ENCODE assay signal across 15 mouse cellular contexts in the genomic region with DNA sequence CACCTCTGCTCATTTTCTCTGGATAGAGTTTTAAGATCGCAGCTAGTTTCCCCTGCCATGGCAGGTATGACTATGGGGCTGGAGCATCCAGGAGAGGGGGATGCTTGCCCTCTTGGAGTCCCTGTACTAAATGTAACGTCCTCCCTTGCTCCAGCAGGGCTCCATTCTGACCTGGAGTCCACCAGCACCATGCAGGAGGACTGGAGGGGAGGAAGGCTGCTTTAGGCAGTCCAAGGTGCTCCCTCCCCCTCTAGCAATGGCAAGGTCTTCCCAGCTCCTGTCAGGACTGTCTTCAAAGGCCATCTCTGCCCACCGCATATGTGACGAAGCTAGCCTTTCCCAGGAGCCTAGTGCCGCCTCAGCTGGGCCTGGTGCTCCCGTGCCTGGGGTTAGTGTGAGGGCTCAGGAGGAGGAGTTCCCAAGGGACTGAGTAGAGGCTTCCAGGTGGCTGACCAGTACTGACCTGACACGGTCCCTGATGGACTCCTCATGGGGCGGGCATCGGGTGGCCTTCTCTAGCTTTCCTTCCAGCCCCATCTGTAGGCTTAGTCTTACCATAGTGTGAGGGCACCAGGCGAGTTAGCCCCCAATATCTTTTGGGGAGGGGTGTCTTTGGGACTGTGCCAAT. TPM values are rescaled to one million over a fixed set of nuclear protein-coding genes. Genes with fewer than 3 reads are reported as not detected.
A peak's percentile ranks its signal among the peaks of the same experiment; 100 is the strongest.
DNase-seq lines count a peak whose midpoint lies in the region; ATAC-seq and TF ChIP-seq lines count a peak whose summit lies in the region.
"Had no signal": no experiment of that assay in that cellular context is flagged by ENCODE, and none has a peak within 500 bp of the region (broad histone marks: within the 10 kb centered on the region; RNA-seq: fewer than 3 reads in every experiment).

No protein-coding gene starts in this region.

- DNase-seq in heart, adult 2 months, result peak; percentile 2 to 15
- no peak for DNase-seq in heart, embryonic 10.5 days (ENCODE audit: low spot score)
- DNase-seq in kidney, postnatal 0 days (ENCODE audit: low spot score), result no peak
- no peak for DNase-seq in kidney, postnatal 14 days
- no peak for DNase-seq in stomach, postnatal 0 days (ENCODE audit: low spot score)
- DNase-seq in left cerebral cortex, adult 9 months (ENCODE audit: low spot score in 2 of 2), result no peak
- DNase-seq: adrenal gland, postnatal 14 days; kidney, postnatal 10 days; right cerebral cortex, adult 18-20 months; spleen, adult 18-20 months; thymus, postnatal 36 days had no signal

- no peak for TF ChIP-seq POLR2A in heart, adult 2 months (IDR thresholded peaks at IDR 0.05; ENCODE audit: insufficient read depth, low read depth, low read length)

- H3K4me1 ChIP-seq in heart, adult 2 months (ENCODE audit: control insufficient read depth, insufficient read depth, low read length), result no peaks in the 10 kb centered on the region
- H3K4me1 ChIP-seq in heart, embryonic 10.5 days, result peaks cover 6% of the 10 kb centered on the region; the same call in 1 of the 2 replicates
- no peaks in the 10 kb centered on the region for H3K4me1 ChIP-seq in kidney, postnatal 0 days (replicated peaks; ENCODE audit: insufficient read depth, low read length)
- H3K4me1 ChIP-seq in stomach, embryonic 16.5 days (ENCODE audit: control insufficient read depth, insufficient read depth, low read length), result no peaks in the 10 kb centered on the region
- H3K4me1 ChIP-seq in stomach, postnatal 0 days (replicated peaks; ENCODE audit: control insufficient read depth, insufficient read depth), result no peaks in the 10 kb centered on the region
- H3K4me1 ChIP-seq in neural tube, embryonic 14.5 days (ENCODE audit: control insufficient read depth, insufficient read depth, low read length), result no peaks in the 10 kb centered on the region

- H3K36me3 ChIP-seq in heart, adult 2 months (ENCODE audit: control insufficient read depth, insufficient read depth, low read length), result no peaks in the 10 kb centered on the region
- H3K36me3 ChIP-seq in heart, embryonic 10.5 days, result peaks cover 54% of the 10 kb centered on the region
- peaks cover 38% of the 10 kb centered on the region for H3K36me3 ChIP-seq in kidney, postnatal 0 days (ENCODE audit: insufficient read depth, low read length)
- H3K36me3 ChIP-seq in stomach, embryonic 16.5 days (ENCODE audit: control insufficient read depth, insufficient read depth, low read length), result peaks cover 17% of the 10 kb centered on the region
- peaks cover 14% of the 10 kb centered on the region for H3K36me3 ChIP-seq in stomach, postnatal 0 days (ENCODE audit: control insufficient read depth, insufficient read depth, low read length)
- H3K36me3 ChIP-seq in neural tube, embryonic 14.5 days (ENCODE audit: control insufficient read depth, insufficient read depth, low read length), result peaks cover 32% of the 10 kb centered on the region

- no peak overlapping the region for H3K9ac ChIP-seq in heart, adult 2 months (ENCODE audit: low read depth, low read length)
- no peak overlapping the region for H3K9ac ChIP-seq in kidney, postnatal 0 days (ENCODE audit: low read depth, low read length)
- no peak overlapping the region for H3K9ac ChIP-seq in stomach, embryonic 16.5 days (ENCODE audit: low read length)
- H3K9ac ChIP-seq in stomach, postnatal 0 days (ENCODE audit: low read length), result no peak overlapping the region
- no peak overlapping the region for H3K9ac ChIP-seq in neural tube, embryonic 14.5 days (replicated peaks; ENCODE audit: low read depth, low read length)

- peak; percentile 42; the same call in 1 of the 2 replicates for ATAC-seq in kidney, postnatal 0 days (replicated peaks; ENCODE audit: low FRiP score, low read depth)
- 0 out of 2 replicates have a peak, but pooled peaks have one; percentile 30 for ATAC-seq in stomach, embryonic 16.5 days (ENCODE audit: insufficient read depth, low FRiP score)
- ATAC-seq in stomach, postnatal 0 days (ENCODE audit: low FRiP score, low TSS enrichment), result no peak; the same call in 1 of the 2 replicates
- peak; percentile 58; the same call in 1 of the 2 replicates for ATAC-seq in neural tube, embryonic 14.5 days (ENCODE audit: low read depth)
- ATAC-seq: CD4-positive, CD25-positive, alpha-beta regulatory T cell, adult 4 months had no signal

- H3K4me3 ChIP-seq in heart, adult 2 months, result no peak overlapping the region
- no peak overlapping the region for H3K4me3 ChIP-seq in heart, embryonic 10.5 days
- no peak overlapping the region for H3K4me3 ChIP-seq in kidney, postnatal 0 days (replicated peaks; ENCODE audit: low read depth, low read length)
- no peak overlapping the region for H3K4me3 ChIP-seq in stomach, embryonic 16.5 days (replicated peaks; ENCODE audit: low read length)
- H3K4me3 ChIP-seq in stomach, postnatal 0 days (ENCODE audit: low read depth, low read length), result no peak overlapping the region
- H3K4me3 ChIP-seq in neural tube, embryonic 14.5 days (ENCODE audit: low read depth, low read length), result no peak overlapping the region
- H3K4me3 ChIP-seq: megakaryocyte, embryonic 14.5 days had no signal

- WGBS in heart, adult 2 months, result 78% methylated on average over 10 of the region's 10 CpGs
- 51% methylated on average over 10 of the region's 10 CpGs for WGBS in heart, embryonic 10.5 days
- 71% methylated on average over 10 of the region's 10 CpGs for WGBS in kidney, postnatal 0 days
- 66% methylated on average over 10 of the region's 10 CpGs for WGBS in stomach, embryonic 16.5 days
- 64% methylated on average over 10 of the region's 10 CpGs for WGBS in stomach, postnatal 0 days
- 70% methylated on average over 10 of the region's 10 CpGs for WGBS in neural tube, embryonic 14.5 days

- TF ChIP-seq EP300 in heart, adult 2 months (IDR thresholded peaks at IDR 0.05; ENCODE audit: insufficient read depth, low read depth, low read length), result no peak
- no peak for TF ChIP-seq EP300 in stomach, postnatal 0 days (optimal IDR thresholded peaks at IDR 0.05)

- no peak overlapping the region for H3K4me2 ChIP-seq in kidney, postnatal 0 days (ENCODE audit: low read length)
- H3K4me2 ChIP-seq in stomach, embryonic 16.5 days (ENCODE audit: low read depth, low read length), result no peak overlapping the region
- H3K4me2 ChIP-seq in stomach, postnatal 0 days (replicated peaks; ENCODE audit: low read depth), result no peak overlapping the region
- no peak overlapping the region for H3K4me2 ChIP-seq in neural tube, embryonic 14.5 days (ENCODE audit: low read depth, low read length)

- intact Hi-C loops in heart, adult 2 months (cut with DNase I), result no loop called here

- no peak for TF ChIP-seq CTCF in heart, adult 2 months (IDR thresholded peaks at IDR 0.05)
- no peak for TF ChIP-seq CTCF in kidney, postnatal 0 days (IDR thresholded peaks at IDR 0.05; ENCODE audit: low read depth)
- no peak for TF ChIP-seq CTCF in stomach, postnatal 0 days (IDR thresholded peaks at IDR 0.05; ENCODE audit: low read depth)

- no peaks in the 10 kb centered on the region for H3K79me2 ChIP-seq in heart, adult 2 months (replicated peaks; ENCODE audit: control insufficient read depth, insufficient read depth, low read length)

- no peaks in the 10 kb centered on the region for H3K27me3 ChIP-seq in heart, adult 2 months (ENCODE audit: control insufficient read depth, insufficient read depth, low read length)
- H3K27me3 ChIP-seq in heart, embryonic 10.5 days (ENCODE audit: insufficient read depth, poor library complexity, severe bottlenecking), result no peaks in the 10 kb centered on the region
- H3K27me3 ChIP-seq in kidney, postnatal 0 days (ENCODE audit: insufficient read depth, low read length), result no peaks in the 10 kb centered on the region
- no peaks in the 10 kb centered on the region for H3K27me3 ChIP-seq in stomach, embryonic 16.5 days (ENCODE audit: control insufficient read depth, insufficient read depth, low read length)
- H3K27me3 ChIP-seq in stomach, postnatal 0 days (ENCODE audit: control insufficient read depth, insufficient read depth, low read length), result no peaks in the 10 kb centered on the region
- no peaks in the 10 kb centered on the region for H3K27me3 ChIP-seq in neural tube, embryonic 14.5 days (ENCODE audit: control insufficient read depth, insufficient read depth, low read length)
- H3K27me3 ChIP-seq: megakaryocyte, embryonic 14.5 days had no signal

- no peak overlapping the region for H3K27ac ChIP-seq in heart, adult 2 months
- no peak overlapping the region; the same call in 1 of the 2 replicates for H3K27ac ChIP-seq in heart, embryonic 10.5 days
- no peak overlapping the region for H3K27ac ChIP-seq in kidney, postnatal 0 days
- no peak overlapping the region for H3K27ac ChIP-seq in stomach, embryonic 16.5 days (ENCODE audit: low read length)
- no peak overlapping the region for H3K27ac ChIP-seq in stomach, postnatal 0 days (replicated peaks)
- no peak overlapping the region for H3K27ac ChIP-seq in neural tube, embryonic 14.5 days (ENCODE audit: low read depth, low read length)

- H3K9me3 ChIP-seq in heart, embryonic 10.5 days, result no peaks in the 10 kb centered on the region
- no peaks in the 10 kb centered on the region for H3K9me3 ChIP-seq in kidney, postnatal 0 days (replicated peaks; ENCODE audit: low read length)
- H3K9me3 ChIP-seq in stomach, embryonic 16.5 days (replicated peaks; ENCODE audit: control insufficient read depth, low read length), result no peaks in the 10 kb centered on the region
- no peaks in the 10 kb centered on the region for H3K9me3 ChIP-seq in stomach, postnatal 0 days (ENCODE audit: control insufficient read depth, low read length)
- H3K9me3 ChIP-seq in neural tube, embryonic 14.5 days (ENCODE audit: control insufficient read depth, low read length), result no peaks in the 10 kb centered on the region
- H3K9me3 ChIP-seq: megakaryocyte, embryonic 14.5 days had no signal

RNA-seq across cellular contexts. Expression of a gene that starts 44.2 kb away (rescaled TPM):
- total RNA-seq in heart, adult 2 months (2021), result under 1 TPM; 0.36 to 0.50 TPM
- polyA plus RNA-seq in heart, adult 2 months (2012; rRNA removed), result 0.37 TPM in 1 of 2 replicates, not detected in the other
- 3.1 and 4.0 TPM in 2 replicates for polyA plus RNA-seq in heart, embryonic 10.5 days (2016; fragmentation: Nextera tagmentation; extraction: Ambion mirVana)
- polyA plus RNA-seq in kidney, postnatal 0 days (2015; fragmentation: Nextera tagmentation; extraction: Ambion mirVana), result 2.1 and 2.7 TPM in 2 replicates
- polyA plus RNA-seq in stomach, embryonic 16.5 days (2015; fragmentation: Nextera tagmentation; extraction: Ambion mirVana), result 1.6 and 2.4 TPM in 2 replicates
- 0.96 and 1.2 TPM in 2 replicates for polyA plus RNA-seq in stomach, postnatal 0 days (2015; fragmentation: Nextera tagmentation; extraction: Ambion mirVana)
- 4.5 and 4.8 TPM in 2 replicates for polyA plus RNA-seq in neural tube, embryonic 14.5 days (2014; fragmentation: Nextera tagmentation; extraction: Ambion mirVana)

Comparison
In these comparisons a context has a peak if more than half of its experiments do, and no peak if none do; other contexts are left out.
1. DNase-seq: peak in heart, adult 2 months (2 of 2); none in heart, embryonic 10.5 days (single experiment), kidney, postnatal 0 days (single experiment), kidney, postnatal 14 days (single experiment), stomach, postnatal 0 days (single experiment) and left cerebral cortex, adult 9 months (0 of 2).